In genomic region chr4:43441639-43442038, GRCm38 (mm10) we compare ENCODE assay signal across 8 mouse cellular contexts. TPM values are rescaled to one million over a fixed set of nuclear protein-coding genes. Genes with fewer than 3 reads are reported as not detected.
A peak's percentile ranks its signal among the peaks of the same experiment; 100 is the strongest.
DNase-seq lines count a peak whose midpoint lies in the region; ATAC-seq and TF ChIP-seq lines count a peak whose summit lies in the region.

Gene Tesk1 (plus strand): TSS chr4:43441939.

- H3K36me3 ChIP-seq in lung, embryonic 16.5 days (ENCODE audit: control insufficient read depth, insufficient read depth, low read length) = peaks cover 13% of the 10 kb centered on the region
- H3K36me3 ChIP-seq in embryonic facial prominence, embryonic 13.5 days = peaks cover 19% of the 10 kb centered on the region
- H3K36me3 ChIP-seq in limb, embryonic 13.5 days = peaks cover 19% of the 10 kb centered on the region
- peaks cover 11% of the 10 kb centered on the region; the same call in 1 of the 2 replicates for H3K36me3 ChIP-seq in stomach, postnatal 0 days (ENCODE audit: control insufficient read depth, insufficient read depth, low read length)

- H3K4me1 ChIP-seq in lung, embryonic 16.5 days (replicated peaks; ENCODE audit: control insufficient read depth, insufficient read depth, low read length) = peaks cover 11% of the 10 kb centered on the region
- peaks cover 14% of the 10 kb centered on the region for H3K4me1 ChIP-seq in embryonic facial prominence, embryonic 13.5 days
- H3K4me1 ChIP-seq in limb, embryonic 13.5 days = peaks cover 16% of the 10 kb centered on the region
- peaks cover 4% of the 10 kb centered on the region; the same call in 1 of the 2 replicates for H3K4me1 ChIP-seq in stomach, postnatal 0 days (replicated peaks; ENCODE audit: control insufficient read depth, insufficient read depth)

- H3K27me3 ChIP-seq in lung, embryonic 16.5 days (ENCODE audit: control insufficient read depth, insufficient read depth, low read depth, low read length) = no peaks in the 10 kb centered on the region
- no peaks in the 10 kb centered on the region for H3K27me3 ChIP-seq in embryonic facial prominence, embryonic 13.5 days
- H3K27me3 ChIP-seq in limb, embryonic 13.5 days = no peaks in the 10 kb centered on the region
- H3K27me3 ChIP-seq in stomach, postnatal 0 days (ENCODE audit: control insufficient read depth, insufficient read depth, low read length) = no peaks in the 10 kb centered on the region

- no peak for ATAC-seq in lung, embryonic 16.5 days (ENCODE audit: low read depth)
- no peak; the same call in 1 of the 2 replicates for ATAC-seq in embryonic facial prominence, embryonic 13.5 days (ENCODE audit: insufficient number of reproducible peaks, insufficient read depth, low FRiP score, low TSS enrichment, low read depth)
- ATAC-seq in limb, embryonic 13.5 days (ENCODE audit: low FRiP score, low read depth) = no peak
- 0 out of 2 replicates have a peak, but pooled peaks have one; percentile 1 for ATAC-seq in stomach, postnatal 0 days (ENCODE audit: low FRiP score, low TSS enrichment)

- no peak for TF ChIP-seq EP300 in stomach, postnatal 0 days (optimal IDR thresholded peaks at IDR 0.05)

- 22% methylated on average over 4 of the region's 4 CpGs for WGBS in lung, embryonic 16.5 days
- WGBS in embryonic facial prominence, embryonic 13.5 days = 22% methylated on average over 4 of the region's 4 CpGs
- 27% methylated on average over 4 of the region's 4 CpGs for WGBS in limb, embryonic 13.5 days
- WGBS in stomach, postnatal 0 days = 19% methylated on average over 4 of the region's 4 CpGs

- no peak for DNase-seq in lung, postnatal 25 days (ENCODE audit: low spot score)
- no peak for DNase-seq in heart, postnatal 14 days
- DNase-seq in stomach, postnatal 0 days (ENCODE audit: low spot score) = no peak
- no peak for DNase-seq in yolk sac, embryonic 10.5 days (ENCODE audit: low spot score)
- no peak for DNase-seq in urinary bladder, postnatal 10 days (ENCODE audit: low spot score)

- H3K27ac ChIP-seq in lung, embryonic 16.5 days (ENCODE audit: low read length) = peak within 1 kb of the TSS; percentile 91
- H3K27ac ChIP-seq in embryonic facial prominence, embryonic 13.5 days = peak within 1 kb of the TSS; percentile 92
- H3K27ac ChIP-seq in limb, embryonic 13.5 days = peak within 1 kb of the TSS; percentile 95
- H3K27ac ChIP-seq in stomach, postnatal 0 days (replicated peaks) = peak within 1 kb of the TSS; percentile 96

- peak within 1 kb of the TSS; percentile 98 for H3K9ac ChIP-seq in lung, embryonic 16.5 days (ENCODE audit: low read length)
- H3K9ac ChIP-seq in embryonic facial prominence, embryonic 13.5 days = peak within 1 kb of the TSS; percentile 97
- peak within 1 kb of the TSS; percentile 98 for H3K9ac ChIP-seq in limb, embryonic 13.5 days
- H3K9ac ChIP-seq in stomach, postnatal 0 days (ENCODE audit: low read length) = peak within 1 kb of the TSS; percentile 95

- TF ChIP-seq CTCF in stomach, postnatal 0 days (IDR thresholded peaks at IDR 0.05; ENCODE audit: low read depth) = no peak

- H3K4me2 ChIP-seq in lung, embryonic 16.5 days (ENCODE audit: low read depth, low read length) = peak within 1 kb of the TSS; percentile 92
- H3K4me2 ChIP-seq in embryonic facial prominence, embryonic 13.5 days = peak within 1 kb of the TSS; percentile 92
- peak within 1 kb of the TSS; percentile 89 for H3K4me2 ChIP-seq in limb, embryonic 13.5 days (replicated peaks)
- H3K4me2 ChIP-seq in stomach, postnatal 0 days (replicated peaks; ENCODE audit: low read depth) = peak within 1 kb of the TSS; percentile 92

- H3K9me3 ChIP-seq in lung, embryonic 16.5 days (ENCODE audit: control insufficient read depth, low read length) = no peaks in the 10 kb centered on the region
- H3K9me3 ChIP-seq in embryonic facial prominence, embryonic 13.5 days = no peaks in the 10 kb centered on the region
- no peaks in the 10 kb centered on the region for H3K9me3 ChIP-seq in limb, embryonic 13.5 days
- H3K9me3 ChIP-seq in stomach, postnatal 0 days (ENCODE audit: control insufficient read depth, low read length) = no peaks in the 10 kb centered on the region

- intact Hi-C loops in heart, postnatal 14 days (cut with DNase I) = loop anchor here (2.0 to 5.0 kb wide), 3 partner anchors 37 to 226 kb away; partner anchors contain the start of genes Fam221b and Tmem8b

- H3K4me3 ChIP-seq in lung, embryonic 16.5 days (ENCODE audit: low read length) = peak within 1 kb of the TSS; percentile 95
- H3K4me3 ChIP-seq in embryonic facial prominence, embryonic 13.5 days = peak within 1 kb of the TSS; percentile 98
- H3K4me3 ChIP-seq in limb, embryonic 13.5 days = peak within 1 kb of the TSS; percentile 98
- peak within 1 kb of the TSS; percentile 92 for H3K4me3 ChIP-seq in stomach, postnatal 0 days (ENCODE audit: low read depth, low read length)

RNA-seq across cellular contexts. Expression of gene Tesk1, which starts in this region (rescaled TPM):
- 2.2 and 3.4 TPM in 2 replicates for polyA plus RNA-seq in lung, embryonic 16.5 days (2015; fragmentation: Nextera tagmentation; extraction: Ambion mirVana)
- 7.0 and 8.8 TPM in 2 replicates for polyA plus RNA-seq in embryonic facial prominence, embryonic 13.5 days (2015; fragmentation: Nextera tagmentation; extraction: Ambion mirVana)
- total RNA-seq in heart, postnatal 14 days (2021) = 10 to 100 TPM; 32.3 to 35.7 TPM
- polyA plus RNA-seq in limb, embryonic 13.5 days (2015; fragmentation: Nextera tagmentation; extraction: Ambion mirVana) = 7.7 and 10.3 TPM in 2 replicates
- polyA plus RNA-seq in stomach, postnatal 0 days (2015; fragmentation: Nextera tagmentation; extraction: Ambion mirVana) = 4.7 TPM in 2 replicates
